Mouse (Mus musculus): ENCODE results near the gene Tmem178b. TPM values are rescaled to one million over a fixed set of nuclear protein-coding genes. Genes with fewer than 3 reads are reported as not detected.

Gene Tmem178b
- polyA plus RNA-seq, 1 experiment from 2014 or later = 0.24 TPM

GRCm38 (mm10) chr6:40006006-40006765 lies 133.1 kb downstream of the Tmem178b start:
- no peak for ATAC-seq (replicated peaks; ENCODE audit: extremely low read depth, insufficient read depth, low FRiP score)
- no peak overlapping the region for H3K4me3 ChIP-seq (ENCODE audit: low read length)
- WGBS = 73% methylated on average over 11 of the region's 11 CpGs
- H3K27ac ChIP-seq (ENCODE audit: low read length) = no peak overlapping the region
- no peaks in the 10 kb centered on the region for H3K36me3 ChIP-seq (ENCODE audit: control insufficient read depth, insufficient read depth)
- H3K27me3 ChIP-seq (ENCODE audit: control insufficient read depth, insufficient read depth, low read length) = no peaks in the 10 kb centered on the region
- H3K9ac ChIP-seq (ENCODE audit: low read length) = no peak overlapping the region
- no peaks in the 10 kb centered on the region for H3K4me1 ChIP-seq (ENCODE audit: control insufficient read depth, insufficient read depth, low read length)
- H3K4me2 ChIP-seq (ENCODE audit: low read depth, low read length) = no peak overlapping the region
- no peaks in the 10 kb centered on the region for H3K9me3 ChIP-seq (replicated peaks; ENCODE audit: control insufficient read depth, low read length)

GRCm38 (mm10) chr6:40008166-40008907 lies 135.3 kb downstream of the Tmem178b start:
- Histone ChIP-seq H3K36me3 (ENCODE audit: control insufficient read depth, insufficient read depth) (no peaks in the 10 kb centered on the region), H3K4me3 (ENCODE audit: low read length) (no peak overlapping the region), H3K4me2 (ENCODE audit: low read depth, low read length) (no peak overlapping the region), H3K27ac (ENCODE audit: low read length) (no peak overlapping the region), H3K9ac (ENCODE audit: low read length) (no peak overlapping the region), H3K4me1 (ENCODE audit: control insufficient read depth, insufficient read depth, low read length) (no peaks in the 10 kb centered on the region), H3K9me3 (replicated peaks; ENCODE audit: control insufficient read depth, low read length) (no peaks in the 10 kb centered on the region), H3K27me3 (ENCODE audit: control insufficient read depth, insufficient read depth, low read length) (no peaks in the 10 kb centered on the region)
- whole genome bisulfite sequencing = 54% methylated on average over 3 of the region's 3 CpGs
- no peak for ATAC-seq (replicated peaks; ENCODE audit: extremely low read depth, insufficient read depth, low FRiP score)

DNA sequence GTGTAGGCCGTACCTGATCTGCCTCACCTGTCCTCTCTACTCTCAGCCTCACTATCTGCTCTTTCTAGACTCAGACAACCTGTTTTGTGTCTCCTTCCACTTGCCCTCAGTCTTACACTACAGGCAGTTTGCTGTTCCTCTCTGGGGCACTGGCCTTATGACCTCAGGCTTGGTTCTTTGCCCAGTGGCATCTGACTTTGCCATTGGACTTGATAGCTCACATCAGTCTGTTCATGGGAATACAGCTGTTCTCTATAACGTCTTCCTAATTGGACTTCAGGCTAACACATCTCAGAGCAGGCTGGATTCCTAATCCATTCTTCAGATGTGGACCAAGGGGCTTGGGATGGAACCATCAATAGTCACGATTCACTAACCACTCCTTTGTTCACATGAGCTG lies 136.6 kb downstream of the Tmem178b start:
- no peaks in the 10 kb centered on the region for H3K36me3 ChIP-seq (ENCODE audit: control insufficient read depth, insufficient read depth)
- no peak overlapping the region for H3K27ac ChIP-seq (ENCODE audit: low read length)
- H3K9ac ChIP-seq (ENCODE audit: low read length) = no peak overlapping the region
- H3K4me1 ChIP-seq (ENCODE audit: control insufficient read depth, insufficient read depth, low read length) = no peaks in the 10 kb centered on the region
- H3K27me3 ChIP-seq (ENCODE audit: control insufficient read depth, insufficient read depth, low read length) = no peaks in the 10 kb centered on the region
- H3K9me3 ChIP-seq (replicated peaks; ENCODE audit: control insufficient read depth, low read length) = no peaks in the 10 kb centered on the region
- no peak for ATAC-seq (replicated peaks; ENCODE audit: extremely low read depth, insufficient read depth, low FRiP score)
- H3K4me3 ChIP-seq (ENCODE audit: low read length) = no peak overlapping the region
- no peak overlapping the region for H3K4me2 ChIP-seq (ENCODE audit: low read depth, low read length)
- 60% methylated on average over 3 of the region's 3 CpGs for WGBS

- Histone ChIP-seq H3K4me1 (ENCODE audit: control insufficient read depth, insufficient read depth, low read length) (no peaks in the 10 kb centered on the region), H3K36me3 (ENCODE audit: control insufficient read depth, insufficient read depth) (no peaks in the 10 kb centered on the region), H3K4me3 (ENCODE audit: low read length) (no peak overlapping the region), H3K27ac (ENCODE audit: low read length) (no peak overlapping the region), H3K9ac (ENCODE audit: low read length) (no peak overlapping the region), H3K27me3 (ENCODE audit: control insufficient read depth, insufficient read depth, low read length) (no peaks in the 10 kb centered on the region), H3K9me3 (replicated peaks; ENCODE audit: control insufficient read depth, low read length) (no peaks in the 10 kb centered on the region), H3K4me2 (ENCODE audit: low read depth, low read length) (no peak overlapping the region)
- 82% methylated on average over 5 of the region's 5 CpGs for WGBS
- no peak for ATAC-seq (replicated peaks; ENCODE audit: extremely low read depth, insufficient read depth, low FRiP score)
Observed at GRCm38 (mm10) chr6:40011066-40011465, 138.0 kb downstream of the Tmem178b start.

DNA sequence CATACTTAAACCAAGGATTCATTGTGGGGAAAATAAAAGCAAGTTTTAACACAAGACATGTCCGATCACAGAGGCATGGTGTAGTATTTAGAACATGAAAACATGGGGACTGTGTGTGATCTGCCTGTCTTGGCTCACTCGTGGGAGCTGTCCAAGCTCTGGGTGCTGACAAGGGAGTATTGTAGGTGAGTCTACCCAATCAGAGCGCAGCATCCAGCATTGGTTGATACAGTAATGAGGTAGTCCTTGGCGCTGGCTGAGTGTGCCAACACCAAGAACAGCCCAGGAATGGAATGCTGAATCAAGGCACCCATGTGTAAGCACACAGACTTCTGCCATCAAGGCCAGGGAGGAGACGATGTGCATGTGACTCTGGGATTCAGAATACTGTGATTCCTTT lies 138.5 kb downstream of the Tmem178b start:
- Histone ChIP-seq H3K4me1 (ENCODE audit: control insufficient read depth, insufficient read depth, low read length) (no peaks in the 10 kb centered on the region), H3K9me3 (replicated peaks; ENCODE audit: control insufficient read depth, low read length) (no peaks in the 10 kb centered on the region), H3K27me3 (ENCODE audit: control insufficient read depth, insufficient read depth, low read length) (no peaks in the 10 kb centered on the region), H3K27ac (ENCODE audit: low read length) (no peak overlapping the region), H3K9ac (ENCODE audit: low read length) (no peak overlapping the region), H3K4me3 (ENCODE audit: low read length) (no peak overlapping the region), H3K4me2 (ENCODE audit: low read depth, low read length) (no peak overlapping the region), H3K36me3 (ENCODE audit: control insufficient read depth, insufficient read depth) (no peaks in the 10 kb centered on the region)
- no peak for ATAC-seq (replicated peaks; ENCODE audit: extremely low read depth, insufficient read depth, low FRiP score)
- WGBS = 59% methylated on average over 5 of the region's 5 CpGs

GRCm38 (mm10) chr6:40013407-40013806 lies 140.3 kb downstream of the Tmem178b start:
- no peaks in the 10 kb centered on the region for H3K27me3 ChIP-seq (ENCODE audit: control insufficient read depth, insufficient read depth, low read length)
- H3K4me2 ChIP-seq (ENCODE audit: low read depth, low read length) = no peak overlapping the region
- H3K27ac ChIP-seq (ENCODE audit: low read length) = no peak overlapping the region
- no peak overlapping the region for H3K9ac ChIP-seq (ENCODE audit: low read length)
- 54% methylated on average over 5 of the region's 5 CpGs for WGBS
- ATAC-seq (replicated peaks; ENCODE audit: extremely low read depth, insufficient read depth, low FRiP score) = no peak
- no peaks in the 10 kb centered on the region for H3K36me3 ChIP-seq (ENCODE audit: control insufficient read depth, insufficient read depth)
- no peak overlapping the region for H3K4me3 ChIP-seq (ENCODE audit: low read length)
- no peaks in the 10 kb centered on the region for H3K4me1 ChIP-seq (ENCODE audit: control insufficient read depth, insufficient read depth, low read length)
- no peaks in the 10 kb centered on the region for H3K9me3 ChIP-seq (replicated peaks; ENCODE audit: control insufficient read depth, low read length)

- Histone ChIP-seq H3K27me3 (ENCODE audit: control insufficient read depth, insufficient read depth, low read length) (no peaks in the 10 kb centered on the region), H3K4me3 (ENCODE audit: low read length) (no peak overlapping the region), H3K36me3 (ENCODE audit: control insufficient read depth, insufficient read depth) (no peaks in the 10 kb centered on the region), H3K27ac (ENCODE audit: low read length) (no peak overlapping the region), H3K4me1 (ENCODE audit: control insufficient read depth, insufficient read depth, low read length) (no peaks in the 10 kb centered on the region), H3K9ac (ENCODE audit: low read length) (no peak overlapping the region), H3K4me2 (ENCODE audit: low read depth, low read length) (no peak overlapping the region), H3K9me3 (replicated peaks; ENCODE audit: control insufficient read depth, low read length) (no peaks in the 10 kb centered on the region)
- no peak for ATAC-seq (replicated peaks; ENCODE audit: extremely low read depth, insufficient read depth, low FRiP score)
- 68% methylated on average over 4 of the region's 4 CpGs for WGBS
Observed at GRCm38 (mm10) chr6:40015185-40015584, 142.1 kb downstream of the Tmem178b start.

DNA sequence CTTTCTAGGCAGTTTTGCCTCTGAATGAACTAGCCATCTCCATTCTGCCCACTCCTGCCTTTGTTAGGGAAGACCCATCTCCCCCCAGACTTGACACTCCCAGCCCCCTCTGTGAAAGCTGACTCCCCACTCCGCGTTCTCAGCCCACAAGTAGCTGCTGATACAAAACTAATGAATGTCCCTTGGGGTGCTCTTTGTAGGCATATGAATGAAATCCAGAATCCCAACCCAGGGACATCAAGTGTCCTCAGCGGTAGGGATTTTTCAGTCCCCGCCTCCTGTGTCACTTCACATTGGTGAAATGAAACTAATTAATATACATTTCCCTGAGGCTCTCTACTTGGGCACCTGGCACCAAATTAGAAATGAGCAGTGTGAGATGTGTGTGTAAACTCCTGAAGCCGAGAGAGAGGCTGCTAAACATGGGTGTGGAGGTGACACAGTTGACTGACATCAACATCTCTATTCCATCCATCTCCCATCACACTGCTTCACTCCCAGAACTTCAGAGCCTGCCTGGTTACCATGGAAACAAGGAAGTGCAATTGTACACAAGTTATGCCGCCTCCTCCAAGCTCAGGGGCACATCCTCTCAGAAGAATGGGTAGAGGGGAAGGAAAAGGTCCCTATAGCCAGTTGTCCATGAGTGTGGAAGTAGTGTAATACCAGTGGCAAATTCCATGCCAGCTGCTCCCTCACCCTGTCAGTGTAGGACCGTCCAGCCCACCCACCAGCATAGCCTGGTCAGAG lies 142.8 kb downstream of the Tmem178b start:
- Histone ChIP-seq H3K9me3 (replicated peaks; ENCODE audit: control insufficient read depth, low read length) (no peaks in the 10 kb centered on the region), H3K4me1 (ENCODE audit: control insufficient read depth, insufficient read depth, low read length) (no peaks in the 10 kb centered on the region), H3K4me3 (ENCODE audit: low read length) (no peak overlapping the region), H3K9ac (ENCODE audit: low read length) (no peak overlapping the region), H3K4me2 (ENCODE audit: low read depth, low read length) (no peak overlapping the region), H3K36me3 (ENCODE audit: control insufficient read depth, insufficient read depth) (no peaks in the 10 kb centered on the region), H3K27ac (ENCODE audit: low read length) (no peak overlapping the region), H3K27me3 (ENCODE audit: control insufficient read depth, insufficient read depth, low read length) (no peaks in the 10 kb centered on the region)
- no peak for ATAC-seq (replicated peaks; ENCODE audit: extremely low read depth, insufficient read depth, low FRiP score)
- WGBS = 53% methylated on average over 7 of the region's 7 CpGs

GRCm38 (mm10) chr6:40019396-40019795 lies 146.3 kb downstream of the Tmem178b start:
- H3K27me3 ChIP-seq (ENCODE audit: control insufficient read depth, insufficient read depth, low read length) = no peaks in the 10 kb centered on the region
- no peaks in the 10 kb centered on the region for H3K36me3 ChIP-seq (ENCODE audit: control insufficient read depth, insufficient read depth)
- H3K9me3 ChIP-seq (replicated peaks; ENCODE audit: control insufficient read depth, low read length) = no peaks in the 10 kb centered on the region
- no peaks in the 10 kb centered on the region for H3K4me1 ChIP-seq (ENCODE audit: control insufficient read depth, insufficient read depth, low read length)
- no peak overlapping the region for H3K9ac ChIP-seq (ENCODE audit: low read length)
- WGBS = 34% methylated on average over 4 of the region's 4 CpGs
- ATAC-seq (replicated peaks; ENCODE audit: extremely low read depth, insufficient read depth, low FRiP score) = no peak
- H3K27ac ChIP-seq (ENCODE audit: low read length) = no peak overlapping the region
- H3K4me3 ChIP-seq (ENCODE audit: low read length) = no peak overlapping the region
- no peak overlapping the region for H3K4me2 ChIP-seq (ENCODE audit: low read depth, low read length)

Data from heart, embryonic 16.5 days (tissue).